Mouse (Mus musculus): Measurements from ENCODE around the gene Iffo1.

- TF ChIP-seq POLR2A (IDR thresholded peaks at IDR 0.05; ENCODE audit: control insufficient read depth, low read depth, low read length): no peak
- TF ChIP-seq CTCF (IDR thresholded peaks at IDR 0.05; ENCODE audit: control insufficient read depth, insufficient read depth, insufficient replicate concordance, low read depth, low read length): no peak
Measured at GRCm38 (mm10) chr6:125110927-125111326, 34.1 kb upstream of the Iffo1 start.

Data from testis, adult 2 months (tissue).